Mouse (Mus musculus) myocyte (in vitro differentiated cells): ENCODE results near the gene Mical1.

Source experiments
- CEBPB ChIP-seq: IDR thresholded peaks from 2 replicates; pipeline ENCODE4 v1.6.1; 2011; ENCODE audit warnings: mild to moderate bottlenecking, moderate library complexity; ENCODE audit not compliant: poor library complexity, insufficient read depth, severe bottlenecking
- E2F4 ChIP-seq: IDR thresholded peaks from one replicate; pipeline ENCODE4 v1.6.1; 2011; ENCODE audit warnings: mild to moderate bottlenecking, control low read depth, moderate library complexity; ENCODE audit not compliant: insufficient read depth
- MYOD1 ChIP-seq, 3 experiments: IDR thresholded peaks; one replicate each; pipeline ENCODE4 v1.6.1; 2011; ENCODE audit warnings: control low read depth in 2 of 3, low read depth in 2 of 3, mild to moderate bottlenecking in 2 of 3, moderate library complexity in 1 of 3; ENCODE audit not compliant: insufficient read length in 2 of 3, control insufficient read depth in 1 of 3
- POLR2A ChIP-seq: IDR thresholded peaks from one replicate; pipeline ENCODE4 v1.6.1; 2011; ENCODE audit warnings: low read depth, mild to moderate bottlenecking, control low read depth, moderate library complexity; ENCODE audit not compliant: insufficient read length
- SRF ChIP-seq: IDR thresholded peaks from one replicate; pipeline ENCODE4 v1.6.1; 2011; ENCODE audit warnings: low read depth; ENCODE audit not compliant: control insufficient read depth, insufficient read length
- TCF12 ChIP-seq: IDR thresholded peaks from one replicate; pipeline ENCODE4 v1.6.1; 2011; ENCODE audit warnings: mild to moderate bottlenecking, control low read depth; ENCODE audit not compliant: poor library complexity, insufficient read depth, severe bottlenecking
- USF1 ChIP-seq: IDR thresholded peaks from one replicate; pipeline ENCODE4 v1.6.1; 2011; ENCODE audit warnings: low read depth, mild to moderate bottlenecking, control low read depth, moderate library complexity

DNA sequence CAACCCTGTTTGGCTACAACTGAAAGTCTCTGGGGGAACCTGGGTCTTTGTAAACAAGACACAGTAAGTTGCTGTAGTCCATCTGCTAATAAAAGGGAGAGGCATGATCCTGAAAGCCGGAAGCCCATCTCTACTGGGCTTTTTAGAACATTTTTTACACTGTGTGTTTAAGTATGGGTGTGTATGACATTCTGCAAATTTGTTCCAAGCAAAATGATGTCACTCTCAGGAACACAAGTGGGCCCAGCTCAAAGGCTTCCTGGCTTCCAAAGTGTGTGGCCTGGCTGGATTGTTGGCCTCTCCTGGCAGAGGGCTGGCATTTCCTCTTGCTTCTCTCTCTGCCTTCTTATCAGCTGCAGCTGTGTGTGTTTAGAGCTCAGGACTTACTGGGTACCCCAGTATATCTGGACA lies 1.1 kb upstream of the Mical1 start:
- no peak for TF ChIP-seq POLR2A
- no peak for TF ChIP-seq USF1
- no peak for TF ChIP-seq E2F4
- TF ChIP-seq MYOD1 (IDR thresholded peaks at IDR 0.05; ENCODE audit: control insufficient read depth in 1 of 3, insufficient read length in 2 of 3, low read depth in 2 of 3): peak in 2 of 3 experiments; percentile 21 to 30
- no peak for TF ChIP-seq CEBPB
- TF ChIP-seq TCF12: no peak
- TF ChIP-seq SRF: no peak
